23 mouse cellular contexts compared by ENCODE assay signal in genomic region chr5:127874461-127874860, GRCm38 (mm10).
DNase-seq lines count a peak whose midpoint lies in the region; TF ChIP-seq lines count a peak whose summit lies in the region.
"Had no signal": no experiment of that assay in that cellular context is flagged by ENCODE, and none has a peak within 500 bp of the region (broad histone marks: within the 10 kb centered on the region; RNA-seq: fewer than 3 reads in every experiment).

No protein-coding gene starts in this region.

- no peak overlapping the region for H3K27ac ChIP-seq in heart, adult 2 months
- H3K27ac ChIP-seq: embryonic facial prominence, embryonic 13.5 days; embryonic facial prominence, embryonic 15.5 days; forebrain, embryonic 10.5 days; forebrain, embryonic 12.5 days had no signal

- no peak for TF ChIP-seq POLR2A in heart, adult 2 months (IDR thresholded peaks at IDR 0.05; ENCODE audit: insufficient read depth, low read depth, low read length)

- TF ChIP-seq EP300 in heart, adult 2 months (IDR thresholded peaks at IDR 0.05; ENCODE audit: insufficient read depth, low read depth, low read length): no peak

- H3K79me2 ChIP-seq in heart, adult 2 months (replicated peaks; ENCODE audit: control insufficient read depth, insufficient read depth, low read length): no peaks in the 10 kb centered on the region

- H3K9ac ChIP-seq in heart, adult 2 months (ENCODE audit: low read depth, low read length): no peak overlapping the region
- H3K9ac ChIP-seq: embryonic facial prominence, embryonic 13.5 days; embryonic facial prominence, embryonic 15.5 days; forebrain, embryonic 12.5 days had no signal

- DNase-seq in heart, adult 11 months: peak; percentile 24
- no peak for DNase-seq in heart, adult 2 months
- peak; percentile 65 for DNase-seq in retina, embryonic 14.5 days (ENCODE audit: low spot score)
- DNase-seq in retina, postnatal 7 days (ENCODE audit: low read depth, low spot score): peak; percentile 36
- no peak for DNase-seq in adrenal gland, postnatal 25 days
- DNase-seq: adrenal gland, adult 8-10 months; adrenal gland, postnatal 14 days; B cell, adult 2 months; cerebellum, adult 11 months; cerebellum, adult 18-20 months; cerebellum, adult 8-10 months; cerebellum, adult 9-11 months; cerebellum, postnatal 14 days; cerebellum, postnatal 36 days; embryo, embryonic 11 days had no signal

- WGBS in heart, adult 2 months: 70% methylated on average over 6 of the region's 6 CpGs

- intact Hi-C loops in heart, adult 2 months (cut with DNase I): no loop called here

- no peak for TF ChIP-seq CTCF in heart, adult 2 months (IDR thresholded peaks at IDR 0.05)

- H3K27me3 ChIP-seq in heart, adult 2 months (ENCODE audit: control insufficient read depth, insufficient read depth, low read length): no peaks in the 10 kb centered on the region
- H3K27me3 ChIP-seq: CH12.LX; embryonic facial prominence, embryonic 13.5 days; embryonic facial prominence, embryonic 15.5 days; forebrain, embryonic 12.5 days; Patski had no signal

- no peak overlapping the region for H3K4me3 ChIP-seq in heart, adult 2 months
- H3K4me3 ChIP-seq: embryonic facial prominence, embryonic 13.5 days; embryonic facial prominence, embryonic 15.5 days; erythroblast, embryonic 14.5 days; forebrain, embryonic 10.5 days; forebrain, embryonic 12.5 days had no signal

- H3K4me1 ChIP-seq in heart, adult 2 months (ENCODE audit: control insufficient read depth, insufficient read depth, low read length): no peaks in the 10 kb centered on the region
- H3K4me1 ChIP-seq: embryonic facial prominence, embryonic 13.5 days; embryonic facial prominence, embryonic 15.5 days; forebrain, embryonic 10.5 days; forebrain, embryonic 12.5 days had no signal

- no peaks in the 10 kb centered on the region for H3K36me3 ChIP-seq in heart, adult 2 months (ENCODE audit: control insufficient read depth, insufficient read depth, low read length)
- H3K36me3 ChIP-seq: embryonic facial prominence, embryonic 13.5 days; embryonic facial prominence, embryonic 15.5 days; forebrain, embryonic 10.5 days; forebrain, embryonic 12.5 days; G1E had no signal

Comparison
In these comparisons a context has a peak if more than half of its experiments do, and no peak if none do; other contexts are left out.
1. DNase-seq: peak in heart, adult 11 months (single experiment), retina, embryonic 14.5 days (single experiment) and retina, postnatal 7 days (single experiment); none in heart, adult 2 months (0 of 2) and adrenal gland, postnatal 25 days (single experiment).